Mouse (Mus musculus) heart, postnatal 0 days (tissue): Measurements from ENCODE around the gene Vipr2.

ENCODE experiments used
- CTCF ChIP-seq: IDR thresholded peaks from 2 replicates; pipeline ENCODE4 v1.5.1; 2016; ENCODE audit warnings: antibody characterized with exemption, control low read depth, low read depth
- EP300 ChIP-seq: IDR thresholded peaks from 2 replicates; pipeline ENCODE4 v1.6.1; 2016; ENCODE audit warnings: antibody characterized with exemption, low read depth

DNA sequence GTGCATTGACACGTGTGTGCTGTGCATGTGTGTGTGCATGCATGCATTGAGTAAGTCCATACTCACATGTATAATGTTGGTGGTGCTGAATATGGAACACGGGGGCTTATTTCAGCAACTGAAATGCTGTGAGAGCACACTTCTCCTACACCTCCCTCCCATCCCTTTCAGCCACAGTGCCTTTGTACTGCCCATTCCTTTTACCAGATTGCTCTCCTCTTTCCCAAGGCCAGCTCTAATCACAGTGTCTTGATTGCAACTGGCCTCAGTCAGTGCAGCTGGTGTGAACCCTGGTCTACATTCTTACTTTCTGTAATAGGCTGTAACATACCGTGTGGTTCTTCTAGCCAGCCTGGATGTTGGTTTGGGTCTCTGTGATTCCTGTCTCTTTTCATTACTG, 41.5 kb downstream of the Vipr2 start:
- TF ChIP-seq CTCF (no peak), EP300 (no peak)
